Mouse (Mus musculus) liver, postnatal 0 days (tissue): ENCODE results near the gene Syt15. TPM values are rescaled to one million over a fixed set of nuclear protein-coding genes. Genes with fewer than 3 reads are reported as not detected.

Experiments used
- ATAC-seq: fragments of 200-750 bp; cut with Nextera tagmentation; 2 replicates; pipeline ENCODE4 v1.8.0; 2017; ENCODE audit warnings: mild to moderate bottlenecking, moderate library complexity
- DNase-seq: peaks from one replicate; pipeline ENCODE4 v3.0.0-alpha.2; 2016
- H3K27ac ChIP-seq: fragments of 300-500 bp; sonication (generic); 2 replicates; pipeline ENCODE4 v1.5.1; 2014; ENCODE audit warnings: antibody characterized with exemption, moderate library complexity, mild to moderate bottlenecking, low read depth
- H3K27me3 ChIP-seq: fragments of 300-500 bp; sonication (generic); 2 replicates; pipeline ENCODE4 v1.6.1; 2014; ENCODE audit warnings: low read length, control low read depth, mixed read lengths; ENCODE audit not compliant: insufficient read depth
- H3K36me3 ChIP-seq: fragments of 300-500 bp; sonication (generic); replicated peaks from 2 replicates; pipeline ENCODE4 v1.6.1; 2014; ENCODE audit warnings: mild to moderate bottlenecking, control low read depth, low read length, moderate library complexity, mixed read lengths; ENCODE audit not compliant: insufficient read depth
- H3K4me1 ChIP-seq: fragments of 300-500 bp; sonication (generic); 2 replicates; pipeline ENCODE4 v1.6.1; 2014; ENCODE audit warnings: antibody characterized with exemption, mild to moderate bottlenecking, control low read depth; ENCODE audit not compliant: insufficient read depth
- H3K4me2 ChIP-seq: fragments of 300-500 bp; sonication (generic); 2 replicates; pipeline ENCODE4 v1.6.1; 2014; ENCODE audit warnings: low read depth, mild to moderate bottlenecking, low read length, moderate library complexity, mixed read lengths
- H3K4me3 ChIP-seq: fragments of 300-500 bp; sonication (generic); 2 replicates; pipeline ENCODE4 v1.5.1; 2014; ENCODE audit warnings: low read depth, low read length
- H3K9ac ChIP-seq: fragments of 300-500 bp; sonication (generic); replicated peaks from 2 replicates; pipeline ENCODE4 v1.6.1; 2014; ENCODE audit warnings: mild to moderate bottlenecking, moderate library complexity
- H3K9me3 ChIP-seq: fragments of 300-500 bp; sonication (generic); 2 replicates; pipeline ENCODE4 v1.6.1; 2016; ENCODE audit warnings: mild to moderate bottlenecking, control low read depth, low read length, mixed read lengths
- CTCF ChIP-seq: sonication (generic); IDR thresholded peaks from 2 replicates; pipeline ENCODE4 v1.5.1; 2016; ENCODE audit warnings: antibody characterized with exemption, low read depth
- EP300 ChIP-seq: IDR thresholded peaks from 2 replicates; pipeline ENCODE4 v1.6.1; 2016; ENCODE audit warnings: antibody characterized with exemption, low read depth, mild to moderate bottlenecking
- WGBS: fragments of 180-500 bp; shearing (Covaris S2); extraction: QIAGEN DNeasy Blood & Tissue Kit; methylation state at CpG from one replicate; pipeline ENCODE4 v1.1.7; 2014; ENCODE audit not compliant: insufficient replicate concordance; 5-methylcytosine and 5-hydroxymethylcytosine counted together
- polyA plus RNA-seq: library from polyadenylated mRNA; unstranded; fragments of >200 nt; fragmentation: Nextera tagmentation; extraction: Ambion mirVana; gene quantifications from 2 replicates; pipeline ENCODE4 v1.2.1, GENCODE M21; 2015

Gene Syt15
- polyA plus RNA-seq, 1 experiment from 2014 or later = 0.07 TPM

GRCm38 (mm10) chr14:34195466-34195865, 23.9 kb upstream of the Syt15 start:
- H3K36me3 ChIP-seq = no peaks in the 10 kb centered on the region
- H3K9me3 ChIP-seq = no peaks in the 10 kb centered on the region
- no peak overlapping the region for H3K4me3 ChIP-seq
- DNase-seq (no peak), ATAC-seq (no peak)
- 82% methylated on average over 15 of the region's 15 CpGs for WGBS
- H3K9ac ChIP-seq = no peak overlapping the region
- H3K27me3 ChIP-seq = 0 out of 2 replicates have a peak, but pooled peaks cover 2% of the 10 kb centered on the region
- TF ChIP-seq EP300 = no peak
- TF ChIP-seq CTCF = no peak
- H3K27ac ChIP-seq = no peak overlapping the region
- no peaks in the 10 kb centered on the region for H3K4me1 ChIP-seq
- H3K4me2 ChIP-seq = no peak overlapping the region

- Histone ChIP-seq H3K4me2 (no peak overlapping the region), H3K9me3 (no peaks in the 10 kb centered on the region), H3K27ac (no peak overlapping the region), H3K4me3 (no peak overlapping the region), H3K27me3 (peaks cover 11% of the 10 kb centered on the region; the same call in 1 of the 2 replicates), H3K36me3 (no peaks in the 10 kb centered on the region), H3K4me1 (peaks cover 3% of the 10 kb centered on the region; the same call in 1 of the 2 replicates), H3K9ac (no peak overlapping the region)
- no peak for DNase-seq
- 62% methylated on average over 4 of the region's 4 CpGs for WGBS
- no peak for ATAC-seq
- TF ChIP-seq CTCF (no peak), EP300 (no peak)
These were observed 22.7 kb upstream of the Syt15 start for GRCm38 (mm10) chr14:34196706-34197105.

DNA sequence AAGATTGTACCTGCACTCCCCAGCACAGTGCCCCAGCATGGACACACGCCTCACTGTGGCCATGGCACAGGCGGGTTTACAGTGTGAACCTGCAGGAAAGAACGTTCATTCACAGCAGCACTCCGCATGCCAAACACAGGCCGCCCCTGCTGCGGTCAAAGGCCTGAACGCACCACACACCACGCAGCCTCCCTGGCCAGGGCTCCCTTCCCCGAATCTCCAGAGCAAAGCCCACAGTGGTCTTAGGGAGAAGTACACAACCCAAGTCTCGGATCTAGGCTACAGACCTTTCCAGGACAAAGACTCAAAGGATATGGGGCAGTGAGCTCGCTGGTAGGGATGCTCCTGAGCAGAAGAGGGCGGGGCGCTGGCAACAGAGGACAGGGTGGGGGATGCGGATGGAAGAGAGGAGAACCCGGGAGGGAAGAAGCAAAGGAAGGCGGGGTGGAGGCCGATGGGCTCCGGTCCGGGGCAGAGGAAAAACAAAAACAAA, 18.6 kb upstream of the Syt15 start:
- Histone ChIP-seq H3K4me1 (peaks cover 3% of the 10 kb centered on the region; the same call in 1 of the 2 replicates), H3K4me3 (peak overlapping the region; percentile 56), H3K27me3 (peaks cover 11% of the 10 kb centered on the region; the same call in 1 of the 2 replicates), H3K27ac (no peak overlapping the region), H3K9me3 (no peaks in the 10 kb centered on the region), H3K36me3 (no peaks in the 10 kb centered on the region), H3K4me2 (peak overlapping the region; percentile 88), H3K9ac (peak overlapping the region; percentile 46; the same call in 1 of the 2 replicates)
- DNase-seq (no peak), ATAC-seq (peak; percentile 47)
- TF ChIP-seq EP300 = no peak
- TF ChIP-seq CTCF = no peak
- 12% methylated on average over 19 of the region's 19 CpGs for WGBS

GRCm38 (mm10) chr14:34201231-34202035, 18.0 kb upstream of the Syt15 start, which contains the start of gene Gprin2:
Gprin2 (minus strand) TSS chr14:34201653.
- TF ChIP-seq CTCF (no peak), EP300 (no peak)
- DNase-seq (peak; percentile 48), ATAC-seq (peak; percentile 56)
- Histone ChIP-seq H3K27me3 (peaks cover 11% of the 10 kb centered on the region; the same call in 1 of the 2 replicates), H3K27ac (no peak within 1 kb of the TSS), H3K4me3 (peak within 1 kb of the TSS; percentile 56), H3K9me3 (no peaks in the 10 kb centered on the region), H3K4me2 (peak within 1 kb of the TSS; percentile 88), H3K9ac (peak within 1 kb of the TSS; percentile 46; the same call in 1 of the 2 replicates), H3K4me1 (peaks cover 3% of the 10 kb centered on the region; the same call in 1 of the 2 replicates), H3K36me3 (no peaks in the 10 kb centered on the region)
- WGBS = 6% methylated on average over 37 of the region's 52 CpGs

DNA sequence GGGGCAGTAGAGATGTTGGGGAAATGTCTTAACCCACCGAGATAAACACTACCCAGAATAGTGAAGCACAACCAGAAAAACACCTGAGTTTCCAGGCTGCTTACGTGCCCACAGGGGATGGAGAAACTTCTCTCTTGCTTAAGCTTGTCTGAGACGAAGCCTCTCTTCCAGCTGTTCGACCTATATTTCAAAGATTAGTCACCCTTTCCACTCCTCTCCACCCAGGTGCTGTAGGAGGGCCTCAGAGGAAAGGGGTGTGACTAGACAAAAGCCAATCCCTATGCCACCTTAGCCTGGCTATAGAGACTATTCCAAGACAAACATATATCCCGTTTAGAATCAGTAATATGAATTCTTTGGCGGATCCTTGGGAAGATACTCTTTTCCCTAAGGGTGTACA, 11.4 kb upstream of the Syt15 start:
- TF ChIP-seq EP300 = no peak
- TF ChIP-seq CTCF = no peak
- 69% methylated on average over 6 of the region's 6 CpGs for WGBS
- no peak for ATAC-seq
- no peak overlapping the region for H3K4me3 ChIP-seq
- H3K4me1 ChIP-seq = no peaks in the 10 kb centered on the region
- H3K27me3 ChIP-seq = no peaks in the 10 kb centered on the region
- H3K9me3 ChIP-seq = no peaks in the 10 kb centered on the region
- no peak overlapping the region for H3K4me2 ChIP-seq
- no peak overlapping the region for H3K9ac ChIP-seq
- DNase-seq = no peak
- no peak overlapping the region for H3K27ac ChIP-seq
- H3K36me3 ChIP-seq = no peaks in the 10 kb centered on the region

DNA sequence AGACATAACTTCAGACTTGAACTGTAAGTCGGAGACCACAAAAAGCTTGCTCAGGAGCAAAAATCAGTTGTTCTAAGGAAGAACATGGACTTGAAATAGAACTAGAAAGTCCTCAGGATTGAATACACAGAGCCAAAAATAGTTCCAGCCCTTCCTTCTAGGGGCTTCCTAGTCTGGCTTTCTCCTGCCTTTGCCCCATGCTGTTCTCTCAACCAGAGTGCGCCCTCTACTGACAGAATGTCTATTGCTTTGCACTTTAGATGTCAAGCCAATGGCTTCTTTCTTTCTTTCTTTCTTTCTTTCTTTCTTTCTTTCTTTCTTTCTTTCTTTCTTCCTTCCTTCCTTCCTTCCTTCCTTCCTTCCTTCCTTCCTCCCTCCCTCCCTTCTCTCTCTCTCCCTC, 10.7 kb upstream of the Syt15 start:
- no peak overlapping the region for H3K9ac ChIP-seq
- no peak overlapping the region for H3K27ac ChIP-seq
- no peak for ATAC-seq
- no peaks in the 10 kb centered on the region for H3K27me3 ChIP-seq
- H3K36me3 ChIP-seq = no peaks in the 10 kb centered on the region
- H3K4me3 ChIP-seq = no peak overlapping the region
- DNase-seq = no peak
- H3K4me1 ChIP-seq = no peaks in the 10 kb centered on the region
- 42% methylated on average over 2 of the region's 2 CpGs for WGBS
- peak; percentile 61 for TF ChIP-seq CTCF
- TF ChIP-seq EP300 = no peak
- H3K4me2 ChIP-seq = no peak overlapping the region
- H3K9me3 ChIP-seq = no peaks in the 10 kb centered on the region
